Mouse (Mus musculus) ES-E14 (cell line): ENCODE measurements around the gene Jup. TPM values are rescaled to one million over a fixed set of nuclear protein-coding genes. Genes with fewer than 3 reads are reported as not detected.

Experiments used
- DNase-seq: peaks from one replicate; pipeline ENCODE4 v3.0.0-alpha.2; 2013; ENCODE audit warnings: low read depth, low spot score
- H3K27ac ChIP-seq: 2 replicates; pipeline ENCODE4 v1.5.1; 2012; ENCODE audit warnings: low read depth, mild to moderate bottlenecking, low read length, moderate library complexity, mixed read lengths; ENCODE audit not compliant: poor library complexity, insufficient read depth, severe bottlenecking
- H3K36me3 ChIP-seq: 2 replicates; pipeline ENCODE4 v1.6.1; 2012; ENCODE audit warnings: mild to moderate bottlenecking, low read length, moderate library complexity, mixed read lengths; ENCODE audit not compliant: control insufficient read depth, poor library complexity, insufficient read depth, severe bottlenecking
- H3K4me1 ChIP-seq, 2 experiments: fragments of 150-350 bp in 1 of 2; sonication (generic) in 1 of 2; 2 replicates each; pipeline ENCODE4 v1.6.1; 2012; ENCODE audit warnings: low read length in 2 of 2, mild to moderate bottlenecking in 1 of 2, mixed read lengths in 1 of 2; ENCODE audit not compliant: control insufficient read depth in 2 of 2, insufficient read depth in 2 of 2, poor library complexity in 1 of 2
- H3K4me3 ChIP-seq, 2 experiments: fragments of 150-350 bp in 1 of 2; sonication (generic) in 1 of 2; 2 replicates each; pipeline ENCODE4 v1.5.1; 2012; ENCODE audit warnings: low read length in 2 of 2, low read depth in 1 of 2, mild to moderate bottlenecking in 1 of 2, mixed read lengths in 1 of 2; ENCODE audit not compliant: insufficient read depth in 1 of 2, poor library complexity in 1 of 2, severe bottlenecking in 1 of 2
- H3K9ac ChIP-seq: 2 replicates; pipeline ENCODE4 v1.6.1; 2012; ENCODE audit warnings: low read depth, mild to moderate bottlenecking, low read length, mixed read lengths; ENCODE audit not compliant: poor library complexity, insufficient read depth, severe bottlenecking
- H3K9me3 ChIP-seq: fragments of 150-350 bp; sonication (generic); 2 replicates; pipeline ENCODE4 v1.6.1; 2012; ENCODE audit warnings: low read depth, mild to moderate bottlenecking, low read length; ENCODE audit not compliant: control insufficient read depth, insufficient read depth
- CHD2 ChIP-seq: IDR thresholded peaks from 2 replicates; pipeline ENCODE4 v1.6.1; 2014; ENCODE audit warnings: mild to moderate bottlenecking, low read depth, low read length, inconsistent platforms
- HCFC1 ChIP-seq: IDR thresholded peaks from 2 replicates; pipeline ENCODE4 v1.6.1; 2012; ENCODE audit warnings: low read length, inconsistent platforms, borderline replicate concordance; ENCODE audit not compliant: insufficient read depth
- MAFK ChIP-seq: IDR thresholded peaks from 2 replicates; pipeline ENCODE4 v1.6.1; 2014; ENCODE audit warnings: mild to moderate bottlenecking, low read depth, low read length, inconsistent platforms; ENCODE audit not compliant: insufficient read depth
- ZC3H11A ChIP-seq: IDR thresholded peaks from 2 replicates; pipeline ENCODE4 v1.6.1; 2012; ENCODE audit warnings: low read depth, mild to moderate bottlenecking, inconsistent platforms, low read length, borderline replicate concordance
- ZNF384 ChIP-seq: IDR thresholded peaks from 2 replicates; pipeline ENCODE4 v1.6.1; 2012; ENCODE audit warnings: low read depth, low read length, inconsistent platforms
- in situ Hi-C, 2 experiments: fragments of 600-800 bp; cut with MboI; formaldehyde crosslinking; loops; one replicate each; pipeline ENCODE4 v1.15.1; 2025; ENCODE audit warnings: low sequenced_read_pairs in 2 of 2, inconsistent platforms in 1 of 2; ENCODE audit not compliant: unreplicated experiment in 2 of 2
- total RNA-seq: library from RNA; depleted of rRNA; stranded (reverse); fragments of 300-350 nt; gene quantifications from 2 replicates; pipeline ENCODE4 v1.2.3, GENCODE M21; 2012; rRNA removed

The Jup gene
- total RNA-seq, result 97.6 and 101 TPM in 2 replicates

GRCm38 (mm10) chr11:100397600-100398389, at the start of gene Jup:
Gene Jup (minus strand): TSS chr11:100397763.
- H3K27ac ChIP-seq, result peak within 1 kb of the TSS; percentile 82
- peak within 1 kb of the TSS; percentile 78 for H3K9ac ChIP-seq
- no peaks in the 10 kb centered on the region for H3K36me3 ChIP-seq
- H3K4me1 ChIP-seq, result peaks cover 7 to 36% of the 10 kb centered on the region in 2 experiments
- in situ Hi-C loops, result no loop called here
- peak within 1 kb of the TSS; percentile 89 to 94 for H3K4me3 ChIP-seq
- H3K9me3 ChIP-seq, result no peaks in the 10 kb centered on the region
- TF ChIP-seq CHD2, result peak; percentile 89
- TF ChIP-seq ZC3H11A, result no peak
- DNase-seq, result peak; percentile 100

- no peak for TF ChIP-seq ZC3H11A
- TF ChIP-seq HCFC1, result no peak
- TF ChIP-seq MAFK, result no peak
- TF ChIP-seq ZNF384, result no peak
- no peak for TF ChIP-seq CHD2
- Histone ChIP-seq H3K4me1 (peaks cover 3 to 7% of the 10 kb centered on the region in 2 experiments; a peak in 3 of 4 replicates), H3K4me3 (no peak overlapping the region), H3K9ac (no peak overlapping the region), H3K9me3 (no peaks in the 10 kb centered on the region), H3K36me3 (no peaks in the 10 kb centered on the region), H3K27ac (no peak overlapping the region)
- no peak for DNase-seq
- in situ Hi-C loops, result no loop called here
These were observed 45.1 kb upstream of the Jup start for GRCm38 (mm10) chr11:100442625-100443024.

DNA sequence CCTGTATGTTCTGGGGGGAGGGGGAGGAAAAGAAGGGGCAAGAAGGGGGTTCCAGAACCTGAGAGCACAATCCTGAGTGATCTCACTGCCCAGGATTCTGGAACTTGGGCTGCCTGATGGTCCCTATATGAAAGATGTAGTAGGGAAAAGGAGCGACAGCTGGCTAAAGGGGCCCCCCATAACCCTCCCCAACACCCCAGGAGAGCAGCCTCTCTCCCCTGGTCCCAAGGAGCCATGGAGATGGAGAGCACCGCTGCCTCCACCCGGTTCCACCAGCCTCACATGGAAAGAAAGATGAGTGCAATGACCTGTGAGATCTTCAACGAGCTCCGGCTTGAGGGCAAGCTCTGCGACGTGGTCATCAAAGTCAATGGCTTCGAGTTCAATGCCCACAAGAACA, 44.2 kb upstream of the Jup start, which contains the start of the genes Nt5c3b and Klhl10:
Gene Nt5c3b (minus strand): TSS at position 12 of the 400 bp plus-strand sequence.
Gene Klhl10 (plus strand): TSS at position 121 of the 400 bp plus-strand sequence.
- H3K9me3 ChIP-seq, result no peaks in the 10 kb centered on the region
- peaks cover 3 to 5% of the 10 kb centered on the region in 2 experiments; a peak in 3 of 4 replicates for H3K4me1 ChIP-seq
- H3K27ac ChIP-seq, result no peak within 1 kb of the TSS
- TF ChIP-seq MAFK (no peak), CHD2 (no peak), HCFC1 (no peak), ZNF384 (no peak), ZC3H11A (no peak)
- H3K9ac ChIP-seq, result peak within 1 kb of the TSS; percentile 83
- in situ Hi-C loops, result no loop called here
- no peak for DNase-seq
- peak within 1 kb of the TSS; percentile 83 to 91 for H3K4me3 ChIP-seq
- no peaks in the 10 kb centered on the region for H3K36me3 ChIP-seq

GRCm38 (mm10) chr11:100440691-100441522, 43.3 kb upstream of the Jup start:
- in situ Hi-C loops, result no loop called here
- no peak for DNase-seq
- TF ChIP-seq CHD2, result no peak
- TF ChIP-seq MAFK, result no peak
- no peak for TF ChIP-seq HCFC1
- TF ChIP-seq ZNF384, result no peak
- no peak for TF ChIP-seq ZC3H11A
- Histone ChIP-seq H3K9me3 (no peaks in the 10 kb centered on the region), H3K4me3 (peak overlapping the region; percentile 83 to 91), H3K4me1 (peaks cover 3 to 4% of the 10 kb centered on the region in 2 experiments), H3K9ac (peak overlapping the region; percentile 83), H3K36me3 (no peaks in the 10 kb centered on the region), H3K27ac (no peak overlapping the region)
